Mouse (Mus musculus) WW6 (cell line): ENCODE measurements at regions not wholly inside any gene's neighbourhood (a gene's known extent, or its start where the extent isn't known, plus 50 kb on each side); places are given as distances from the start of the nearest gene placed in this dataset.

Experiments used
- DNase-seq: peaks from one replicate; pipeline ENCODE4 v3.0.0-alpha.2; 2013; ENCODE audit warnings: low read depth, low spot score

DNA sequence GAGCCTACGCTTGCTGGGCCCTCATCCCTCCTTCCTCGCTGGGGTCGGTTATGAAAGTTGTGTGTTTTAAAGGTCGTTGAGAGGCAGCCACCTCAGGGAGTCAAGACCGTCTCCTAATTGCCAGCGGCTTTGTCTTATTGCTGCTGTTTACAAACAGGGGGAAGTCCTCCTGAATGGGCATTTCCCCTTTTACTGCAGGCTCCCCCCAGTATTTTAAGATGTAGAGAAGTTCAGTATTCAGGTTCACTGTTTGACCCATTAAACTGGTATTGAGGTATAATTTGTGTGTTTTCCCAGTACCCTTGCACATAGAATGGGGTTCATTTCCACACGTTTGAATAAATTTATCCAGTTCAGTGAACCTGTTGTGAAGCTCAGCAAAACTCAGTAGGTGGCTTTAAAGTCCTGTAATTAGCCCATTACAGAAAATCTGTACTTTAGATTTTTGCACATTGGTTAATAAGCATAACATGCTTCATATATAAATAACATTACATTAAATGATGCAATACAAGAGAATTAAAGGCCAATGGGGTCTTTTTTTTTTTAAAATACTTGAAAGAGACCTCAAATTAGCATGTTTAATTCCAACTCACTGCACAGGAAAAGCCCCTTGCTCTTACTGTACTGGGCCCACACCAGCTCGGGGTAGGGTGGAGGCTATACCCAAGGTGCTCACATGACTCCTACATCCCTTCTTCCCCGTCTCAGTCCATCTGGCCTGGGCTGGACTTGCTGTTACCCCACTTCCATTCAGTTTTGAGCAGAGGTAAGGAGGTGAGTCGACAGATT lies 63.7 kb downstream of the Nkx2-1 start:
- DNase-seq: no peak

GRCm38 (mm10) chr12:56470932-56471500 lies 65.7 kb downstream of the Nkx2-1 start:
- DNase-seq: no peak

GRCm38 (mm10) chr12:56459508-56460119 lies 77.1 kb downstream of the Nkx2-1 start:
- no peak for DNase-seq

DNA sequence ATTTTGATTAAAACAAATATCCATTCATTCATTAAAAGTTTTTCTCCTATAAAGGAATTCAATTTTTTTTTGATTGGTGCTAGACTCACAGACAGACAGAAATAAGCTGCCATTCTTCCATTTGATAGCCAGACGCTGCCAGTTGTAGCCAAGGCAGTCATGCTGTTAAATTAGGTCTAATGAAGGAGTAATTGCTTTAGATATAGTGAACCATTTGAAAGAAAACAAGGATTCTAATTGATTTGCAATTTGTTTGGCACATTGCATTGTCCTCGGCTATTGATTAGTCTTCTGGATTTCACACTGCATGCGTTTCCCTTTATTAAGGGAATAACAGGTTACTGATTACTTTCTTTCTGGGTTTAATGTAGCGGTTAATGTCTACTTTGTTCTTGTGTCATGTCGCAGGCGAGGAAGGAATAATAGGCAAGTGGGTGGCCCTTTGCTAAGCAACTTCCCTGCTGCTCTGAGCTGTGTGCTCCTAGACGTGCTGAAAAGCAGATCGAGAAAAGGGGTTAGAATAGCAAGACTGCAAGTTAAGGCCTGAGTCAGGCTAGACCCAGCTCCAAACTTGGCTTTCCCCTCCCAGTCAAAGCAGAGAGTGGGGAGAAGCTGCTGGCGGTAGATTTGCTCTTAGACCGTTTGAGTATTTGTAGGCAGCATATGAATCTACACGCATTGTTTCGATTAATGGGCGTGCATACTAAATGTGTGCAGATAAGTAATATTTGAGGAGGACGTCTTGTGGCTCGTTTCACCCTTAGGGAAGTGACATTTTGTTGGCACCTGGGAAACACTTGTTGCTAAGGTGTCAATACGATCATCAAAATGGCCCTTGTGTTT lies 77.8 kb downstream of the Nkx2-1 start:
- no peak for DNase-seq

GRCm38 (mm10) chr12:56457951-56458350 lies 78.8 kb downstream of the Nkx2-1 start:
- no peak for DNase-seq

GRCm38 (mm10) chr12:56457356-56457755 lies 79.4 kb downstream of the Nkx2-1 start:
- DNase-seq: no peak

- no peak for DNase-seq
Measured at GRCm38 (mm10) chr12:56450261-56450660, 86.4 kb downstream of the Nkx2-1 start.

DNA sequence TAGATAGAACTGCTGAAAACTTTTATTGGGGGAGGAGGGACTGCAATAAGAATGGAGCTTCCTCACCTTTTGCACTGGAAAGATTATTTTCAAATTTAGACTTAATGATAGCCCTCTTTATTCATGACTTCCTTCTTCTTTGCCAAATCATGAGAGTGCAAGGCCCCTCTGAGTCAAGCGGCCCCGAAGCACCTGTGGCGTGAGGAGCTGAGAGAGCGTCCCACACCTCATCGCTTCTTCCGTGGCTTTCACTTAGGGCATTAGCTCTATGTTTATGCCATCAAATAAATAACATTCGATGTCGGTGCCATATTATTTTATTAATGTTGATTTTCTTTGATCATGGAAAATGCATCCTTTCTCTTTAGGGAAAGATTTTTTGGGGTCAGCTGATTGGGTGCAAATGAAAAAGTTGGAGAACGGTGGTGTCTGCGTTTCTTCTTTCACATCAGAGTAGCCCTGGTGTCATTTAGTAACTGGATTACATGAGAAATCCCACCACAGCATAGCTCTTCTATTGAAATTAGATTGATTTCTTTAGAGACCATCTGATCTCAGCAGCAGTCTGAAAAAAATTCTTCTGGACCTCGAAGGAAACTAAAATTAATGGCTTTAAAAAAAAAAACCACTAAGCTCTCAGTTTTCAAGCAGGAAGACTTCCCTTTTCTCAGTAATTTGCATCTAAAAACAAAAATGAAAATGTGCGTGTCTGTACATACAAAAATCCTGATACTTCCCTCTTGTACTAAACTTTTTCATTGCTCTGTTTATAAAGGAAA lies 87.7 kb downstream of the Nkx2-1 start:
- DNase-seq: no peak

DNA sequence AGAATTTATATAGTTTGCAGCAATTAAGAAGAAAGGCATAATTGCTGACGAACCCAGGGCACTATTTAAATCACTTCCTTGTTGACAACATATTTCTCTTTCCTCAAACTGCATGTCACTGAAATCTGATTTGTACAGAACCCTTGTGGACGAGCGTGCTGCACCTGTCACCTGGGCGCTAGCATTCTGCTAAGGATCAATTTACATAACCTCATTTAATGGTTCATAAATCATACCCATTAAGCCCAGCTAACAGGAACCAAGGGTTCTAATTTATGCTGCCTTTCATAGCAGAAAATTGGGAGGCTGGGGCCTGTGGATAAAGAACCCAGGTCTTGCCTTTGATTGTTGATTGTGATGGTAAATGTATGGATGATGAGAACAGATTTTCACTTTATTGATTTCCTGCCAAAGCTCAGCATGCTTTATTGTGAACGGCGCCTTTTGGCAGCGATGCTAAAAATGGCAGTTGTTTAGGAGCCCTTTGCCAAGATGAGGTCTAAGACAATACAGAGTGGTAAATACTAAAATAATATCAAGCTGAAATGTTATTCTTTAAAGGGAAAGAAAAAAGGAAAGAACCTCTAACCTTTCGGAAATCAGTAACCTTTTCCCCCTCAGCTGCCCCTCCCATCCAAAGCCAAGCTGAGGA lies 95.4 kb downstream of the Nkx2-1 start:
- no peak for DNase-seq

DNA sequence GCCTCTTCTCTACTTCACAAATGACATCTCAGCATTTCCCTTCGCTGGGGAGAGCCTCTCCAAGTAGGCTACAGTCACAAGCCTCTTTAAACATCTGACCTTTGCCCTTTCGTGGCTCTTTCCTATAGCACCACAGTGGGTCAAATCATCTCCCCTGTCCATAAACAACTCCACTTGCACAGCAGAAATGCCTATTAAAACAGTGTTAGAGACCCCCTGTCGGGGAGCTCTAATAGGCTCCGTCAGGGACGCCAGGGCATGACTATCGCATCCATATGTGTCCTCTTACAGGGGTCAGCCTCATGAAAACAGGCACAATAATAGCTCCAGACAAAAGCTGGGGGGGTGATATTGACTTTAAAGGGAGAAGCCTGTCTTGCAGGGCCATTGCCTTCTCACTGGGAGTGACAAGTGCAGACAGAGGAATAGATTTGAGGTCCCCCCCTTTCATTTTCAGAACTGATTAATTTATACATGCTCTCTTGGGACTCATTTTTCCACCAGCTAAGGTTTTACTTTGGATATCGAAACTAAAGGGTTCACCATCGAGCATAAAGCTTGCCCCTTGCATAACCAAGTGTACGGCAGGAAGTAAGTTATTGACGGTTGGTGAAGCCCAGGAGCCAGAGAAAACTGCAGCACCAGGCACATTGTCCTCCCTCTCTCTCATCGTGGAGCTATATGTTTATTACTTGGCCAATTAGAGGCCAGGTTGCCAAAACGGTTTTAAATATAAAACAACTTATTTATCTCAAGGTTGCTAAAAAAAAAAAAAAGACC lies 94.6 kb upstream of the Mbip start:
- DNase-seq: no peak

GRCm38 (mm10) chr12:56438384-56438783 lies 92.7 kb upstream of the Mbip start:
- DNase-seq: no peak

- DNase-seq: no peak
Measured at GRCm38 (mm10) chr12:56437975-56438374, 92.3 kb upstream of the Mbip start.

DNA sequence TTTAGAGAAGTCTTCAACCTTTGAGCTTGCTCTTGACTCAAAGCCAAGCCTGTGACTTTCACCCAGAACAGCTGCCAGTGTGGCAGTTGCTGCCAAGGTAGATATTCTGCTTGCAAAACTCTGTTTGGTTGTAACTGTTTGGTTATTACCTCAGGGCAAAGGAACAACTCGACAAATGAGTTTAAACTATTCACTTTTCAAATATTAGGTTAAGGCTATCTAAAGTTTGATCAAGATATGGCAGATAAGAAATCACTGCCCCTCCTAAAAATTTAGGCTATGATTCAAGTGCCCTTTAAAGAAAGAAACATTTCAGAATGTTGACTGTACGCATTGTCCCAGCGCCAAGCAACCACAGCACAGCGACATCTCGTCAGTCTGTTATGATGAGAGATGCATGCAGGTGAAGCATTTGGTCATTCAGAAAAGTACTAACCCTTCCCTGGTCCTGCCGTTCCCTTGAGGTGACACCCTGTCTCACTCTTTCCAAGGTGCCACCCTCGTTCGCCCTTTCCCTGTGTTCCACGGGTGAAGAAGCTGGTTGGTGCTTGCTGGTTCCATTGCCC lies 81.1 kb upstream of the Mbip start:
- no peak for DNase-seq

GRCm38 (mm10) chr12:56416106-56416505 lies 70.4 kb upstream of the Mbip start:
- DNase-seq: no peak

- DNase-seq: no peak
Measured at GRCm38 (mm10) chr12:56414861-56415765, 69.4 kb upstream of the Mbip start.

GRCm38 (mm10) chr12:56405658-56406057 lies 60.0 kb upstream of the Mbip start:
- DNase-seq: no peak

DNA sequence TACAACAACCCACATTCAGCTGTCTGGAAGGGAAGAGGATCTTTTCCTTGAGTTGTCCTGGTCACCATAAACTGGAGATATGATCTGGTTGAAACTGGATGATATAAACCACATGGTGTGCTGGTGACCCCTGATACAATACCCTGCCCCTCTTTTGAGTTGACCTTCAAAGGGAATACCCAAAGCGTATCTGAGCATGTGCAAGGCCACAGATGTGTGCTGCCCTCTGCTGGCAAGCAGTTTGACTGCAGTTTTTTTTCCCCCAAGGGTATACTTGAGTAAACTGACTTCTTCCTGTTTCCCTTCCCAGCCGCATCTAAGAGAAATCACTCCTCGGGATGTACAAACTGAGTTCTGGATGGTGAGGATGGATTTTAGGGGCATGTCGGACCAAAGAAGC lies 59.1 kb upstream of the Mbip start:
- DNase-seq: peak; percentile 34

DNA sequence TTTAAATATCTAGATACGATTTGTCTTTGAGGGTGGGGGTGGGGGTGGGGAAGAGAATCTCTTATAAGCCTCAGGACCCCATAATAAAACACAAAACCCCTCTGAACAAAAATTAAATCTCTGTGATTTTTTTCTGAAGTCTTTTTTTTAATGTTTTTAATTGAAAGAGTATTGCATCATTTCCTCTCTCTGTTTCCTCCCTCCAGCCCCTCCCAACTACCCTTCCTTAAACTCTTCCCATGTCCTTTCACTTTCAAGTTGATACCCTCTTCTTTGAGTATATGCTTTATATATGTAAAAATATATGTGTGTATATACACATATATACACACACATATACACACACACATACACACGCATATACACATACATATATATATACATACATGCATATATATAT lies 58.6 kb upstream of the Mbip start:
- DNase-seq: no peak

DNA sequence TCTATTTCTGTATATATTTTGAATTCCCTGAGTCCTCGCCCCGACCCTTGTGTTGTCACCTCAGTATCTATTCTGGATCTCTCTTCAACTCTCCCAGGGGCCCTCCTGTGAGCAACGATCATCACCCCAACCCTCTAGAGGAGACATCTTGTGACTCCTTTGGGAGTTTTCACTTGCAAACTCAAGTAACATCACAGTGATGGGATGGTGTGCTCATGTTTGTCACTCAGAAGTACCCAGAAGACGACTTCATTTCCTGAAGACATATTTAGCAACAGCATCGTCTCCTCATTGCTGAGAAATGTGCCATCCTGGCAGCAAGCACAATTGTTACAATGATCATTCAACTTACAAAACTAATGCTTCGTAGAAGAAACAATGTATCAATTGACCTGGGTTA lies 57.9 kb upstream of the Mbip start:
- no peak for DNase-seq
